Mouse (Mus musculus): Measurements from ENCODE around the gene Ralgds. TPM values are rescaled to one million over a fixed set of nuclear protein-coding genes. Genes with fewer than 3 reads are reported as not detected.

The Ralgds gene
- polyA plus RNA-seq, 1 experiment from 2014 or later = 44.8 TPM

GRCm38 (mm10) chr2:28563303-28563702 is 50.4 kb downstream of the Ralgds start, which contains the start of gene Cel:
Gene Cel, minus strand, starts transcription at chr2:28563403.
- Histone ChIP-seq H3K4me3 (ENCODE audit: low read depth, low read length) (no peak within 1 kb of the TSS), H3K27ac (replicated peaks; ENCODE audit: low read depth, low read length) (no peak within 1 kb of the TSS), H3K9me3 (replicated peaks; ENCODE audit: control insufficient read depth, low read length) (no peaks in the 10 kb centered on the region), H3K4me1 (ENCODE audit: control insufficient read depth, insufficient read depth, low read length) (no peaks in the 10 kb centered on the region), H3K9ac (replicated peaks; ENCODE audit: low read length) (no peak within 1 kb of the TSS), H3K36me3 (replicated peaks; ENCODE audit: control insufficient read depth, insufficient read depth, low read depth, low read length) (peaks cover 4% of the 10 kb centered on the region; the same call in 1 of the 2 replicates), H3K4me2 (ENCODE audit: low read depth, low read length) (no peak within 1 kb of the TSS), H3K27me3 (ENCODE audit: control insufficient read depth, insufficient read depth, low read length) (no peaks in the 10 kb centered on the region)
- DNase-seq (ENCODE audit: low spot score) (no peak), ATAC-seq (replicated peaks; ENCODE audit: insufficient number of reproducible peaks, low FRiP score, low TSS enrichment, low read depth) (no peak)
- 77% methylated on average over 6 of the region's 6 CpGs for WGBS

GRCm38 (mm10) chr2:28563830-28564229 is 50.9 kb downstream of the Ralgds start:
- no peaks in the 10 kb centered on the region for H3K27me3 ChIP-seq (ENCODE audit: control insufficient read depth, insufficient read depth, low read length)
- no peaks in the 10 kb centered on the region for H3K4me1 ChIP-seq (ENCODE audit: control insufficient read depth, insufficient read depth, low read length)
- H3K4me2 ChIP-seq (ENCODE audit: low read depth, low read length) = no peak overlapping the region
- H3K9me3 ChIP-seq (replicated peaks; ENCODE audit: control insufficient read depth, low read length) = no peaks in the 10 kb centered on the region
- DNase-seq (ENCODE audit: low spot score) (no peak), ATAC-seq (replicated peaks; ENCODE audit: insufficient number of reproducible peaks, low FRiP score, low TSS enrichment, low read depth) (no peak)
- no peak overlapping the region for H3K9ac ChIP-seq (replicated peaks; ENCODE audit: low read length)
- peaks cover 4% of the 10 kb centered on the region; the same call in 1 of the 2 replicates for H3K36me3 ChIP-seq (replicated peaks; ENCODE audit: control insufficient read depth, insufficient read depth, low read depth, low read length)
- no peak overlapping the region for H3K4me3 ChIP-seq (ENCODE audit: low read depth, low read length)
- no peak overlapping the region for H3K27ac ChIP-seq (replicated peaks; ENCODE audit: low read depth, low read length)

- ATAC-seq (replicated peaks; ENCODE audit: insufficient number of reproducible peaks, low FRiP score, low TSS enrichment, low read depth) (no peak; the same call in 1 of the 2 replicates), DNase-seq (ENCODE audit: low spot score) (no peak)
- Histone ChIP-seq H3K4me3 (ENCODE audit: low read depth, low read length) (no peak overlapping the region), H3K4me2 (ENCODE audit: low read depth, low read length) (no peak overlapping the region), H3K9me3 (replicated peaks; ENCODE audit: control insufficient read depth, low read length) (no peaks in the 10 kb centered on the region), H3K27me3 (ENCODE audit: control insufficient read depth, insufficient read depth, low read length) (no peaks in the 10 kb centered on the region), H3K27ac (replicated peaks; ENCODE audit: low read depth, low read length) (no peak overlapping the region), H3K9ac (replicated peaks; ENCODE audit: low read length) (no peak overlapping the region), H3K36me3 (replicated peaks; ENCODE audit: control insufficient read depth, insufficient read depth, low read depth, low read length) (peaks cover 4% of the 10 kb centered on the region; the same call in 1 of the 2 replicates), H3K4me1 (ENCODE audit: control insufficient read depth, insufficient read depth, low read length) (no peaks in the 10 kb centered on the region)
- 90% methylated on average over 4 of the region's 4 CpGs for WGBS
Observed at GRCm38 (mm10) chr2:28564380-28564779, 51.5 kb downstream of the Ralgds start.

- H3K36me3 ChIP-seq (replicated peaks; ENCODE audit: control insufficient read depth, insufficient read depth, low read depth, low read length) = peaks cover 7% of the 10 kb centered on the region; the same call in 1 of the 2 replicates
- 27% methylated on average over 5 of the region's 5 CpGs for WGBS
Observed at GRCm38 (mm10) chr2:28566545-28566944, 53.6 kb downstream of the Ralgds start.

GRCm38 (mm10) chr2:28569903-28570302 is 57.0 kb downstream of the Ralgds start:
- no peak overlapping the region for H3K4me2 ChIP-seq (ENCODE audit: low read depth, low read length)
- WGBS = 58% methylated on average over 3 of the region's 3 CpGs
- no peak overlapping the region for H3K27ac ChIP-seq (replicated peaks; ENCODE audit: low read depth, low read length)
- H3K36me3 ChIP-seq (replicated peaks; ENCODE audit: control insufficient read depth, insufficient read depth, low read depth, low read length) = peaks cover 13% of the 10 kb centered on the region
- no peaks in the 10 kb centered on the region for H3K9me3 ChIP-seq (replicated peaks; ENCODE audit: control insufficient read depth, low read length)
- H3K27me3 ChIP-seq (ENCODE audit: control insufficient read depth, insufficient read depth, low read length) = no peaks in the 10 kb centered on the region
- no peak for ATAC-seq (replicated peaks; ENCODE audit: insufficient number of reproducible peaks, low FRiP score, low TSS enrichment, low read depth)
- no peaks in the 10 kb centered on the region for H3K4me1 ChIP-seq (ENCODE audit: control insufficient read depth, insufficient read depth, low read length)
- DNase-seq (ENCODE audit: low spot score) = peak; percentile 57
- H3K9ac ChIP-seq (replicated peaks; ENCODE audit: low read length) = no peak overlapping the region
- no peak overlapping the region for H3K4me3 ChIP-seq (ENCODE audit: low read depth, low read length)

More at GRCm38 (mm10) chr2:28566545-28566944, 53.6 kb downstream of the Ralgds start:
- H3K9ac ChIP-seq (replicated peaks; ENCODE audit: low read length) = no peak overlapping the region
- H3K4me1 ChIP-seq (ENCODE audit: control insufficient read depth, insufficient read depth, low read length) = no peaks in the 10 kb centered on the region
- H3K27ac ChIP-seq (replicated peaks; ENCODE audit: low read depth, low read length) = no peak overlapping the region
- H3K9me3 ChIP-seq (replicated peaks; ENCODE audit: control insufficient read depth, low read length) = no peaks in the 10 kb centered on the region
- no peak overlapping the region for H3K4me2 ChIP-seq (ENCODE audit: low read depth, low read length)
- ATAC-seq (replicated peaks; ENCODE audit: insufficient number of reproducible peaks, low FRiP score, low TSS enrichment, low read depth) (no peak), DNase-seq (ENCODE audit: low spot score) (no peak)
- H3K27me3 ChIP-seq (ENCODE audit: control insufficient read depth, insufficient read depth, low read length) = no peaks in the 10 kb centered on the region
- no peak overlapping the region for H3K4me3 ChIP-seq (ENCODE audit: low read depth, low read length)

- Histone ChIP-seq H3K4me3 (ENCODE audit: low read depth, low read length) (no peak overlapping the region), H3K36me3 (replicated peaks; ENCODE audit: control insufficient read depth, insufficient read depth, low read depth, low read length) (peaks cover 12% of the 10 kb centered on the region), H3K9ac (replicated peaks; ENCODE audit: low read length) (no peak overlapping the region), H3K4me1 (ENCODE audit: control insufficient read depth, insufficient read depth, low read length) (no peaks in the 10 kb centered on the region), H3K27ac (replicated peaks; ENCODE audit: low read depth, low read length) (no peak overlapping the region), H3K4me2 (ENCODE audit: low read depth, low read length) (no peak overlapping the region), H3K9me3 (replicated peaks; ENCODE audit: control insufficient read depth, low read length) (no peaks in the 10 kb centered on the region), H3K27me3 (ENCODE audit: control insufficient read depth, insufficient read depth, low read length) (no peaks in the 10 kb centered on the region)
- ATAC-seq (replicated peaks; ENCODE audit: insufficient number of reproducible peaks, low FRiP score, low TSS enrichment, low read depth) (no peak), DNase-seq (ENCODE audit: low spot score) (no peak)
- 84% methylated on average over 4 of the region's 4 CpGs for WGBS
Observed at GRCm38 (mm10) chr2:28575341-28575740, 62.4 kb downstream of the Ralgds start.

GRCm38 (mm10) chr2:28576815-28577214 is 63.9 kb downstream of the Ralgds start:
- Histone ChIP-seq H3K9ac (replicated peaks; ENCODE audit: low read length) (no peak overlapping the region), H3K9me3 (replicated peaks; ENCODE audit: control insufficient read depth, low read length) (no peaks in the 10 kb centered on the region), H3K4me1 (ENCODE audit: control insufficient read depth, insufficient read depth, low read length) (no peaks in the 10 kb centered on the region), H3K4me2 (ENCODE audit: low read depth, low read length) (no peak overlapping the region), H3K4me3 (ENCODE audit: low read depth, low read length) (no peak overlapping the region), H3K27me3 (ENCODE audit: control insufficient read depth, insufficient read depth, low read length) (no peaks in the 10 kb centered on the region), H3K27ac (replicated peaks; ENCODE audit: low read depth, low read length) (no peak overlapping the region), H3K36me3 (replicated peaks; ENCODE audit: control insufficient read depth, insufficient read depth, low read depth, low read length) (peaks cover 8% of the 10 kb centered on the region)
- DNase-seq (ENCODE audit: low spot score) = no peak
- WGBS = 95% methylated on average over 3 of the region's 3 CpGs
- ATAC-seq (replicated peaks; ENCODE audit: insufficient number of reproducible peaks, low FRiP score, low TSS enrichment, low read depth) = no peak

GRCm38 (mm10) chr2:28578003-28578402 is 65.1 kb downstream of the Ralgds start:
- H3K27me3 ChIP-seq (ENCODE audit: control insufficient read depth, insufficient read depth, low read length) = no peaks in the 10 kb centered on the region
- ATAC-seq (replicated peaks; ENCODE audit: insufficient number of reproducible peaks, low FRiP score, low TSS enrichment, low read depth) = no peak

More at GRCm38 (mm10) chr2:28578003-28578402, 65.1 kb downstream of the Ralgds start:
- DNase-seq (ENCODE audit: low spot score) = no peak
- Histone ChIP-seq H3K4me1 (ENCODE audit: control insufficient read depth, insufficient read depth, low read length) (no peaks in the 10 kb centered on the region), H3K36me3 (replicated peaks; ENCODE audit: control insufficient read depth, insufficient read depth, low read depth, low read length) (peaks cover 2% of the 10 kb centered on the region), H3K4me3 (ENCODE audit: low read depth, low read length) (no peak overlapping the region), H3K9me3 (replicated peaks; ENCODE audit: control insufficient read depth, low read length) (no peaks in the 10 kb centered on the region), H3K27ac (replicated peaks; ENCODE audit: low read depth, low read length) (no peak overlapping the region), H3K4me2 (ENCODE audit: low read depth, low read length) (no peak overlapping the region), H3K9ac (replicated peaks; ENCODE audit: low read length) (no peak overlapping the region)
- 76% methylated on average over 5 of the region's 5 CpGs for WGBS

Data from embryonic facial prominence, embryonic 11.5 days (tissue).